Mouse (Mus musculus) heart, embryonic 11.5 days (tissue): ENCODE results near the gene Ccdc6. TPM values are rescaled to one million over a fixed set of nuclear protein-coding genes. Genes with fewer than 3 reads are reported as not detected.

Experiments
- ATAC-seq: fragments of 200-750 bp; cut with Nextera tagmentation; replicated peaks from 2 replicates; pipeline ENCODE4 v1.8.0; 2017; ENCODE audit warnings: moderate library complexity; ENCODE audit not compliant: insufficient number of reproducible peaks, low FRiP score, low TSS enrichment
- H3K27ac ChIP-seq: fragments of 300-500 bp; sonication (generic); 2 replicates; pipeline ENCODE4 v1.5.1; 2014; ENCODE audit warnings: mild to moderate bottlenecking, low read depth, low read length
- H3K27me3 ChIP-seq: fragments of 300-500 bp; sonication (generic); 2 replicates; pipeline ENCODE4 v1.6.1; 2014; ENCODE audit warnings: mild to moderate bottlenecking, low read length, mixed read lengths; ENCODE audit not compliant: control insufficient read depth, insufficient read depth
- H3K36me3 ChIP-seq: fragments of 300-500 bp; sonication (generic); 2 replicates; pipeline ENCODE4 v1.6.1; 2014; ENCODE audit warnings: mild to moderate bottlenecking, low read length, moderate library complexity, mixed read lengths; ENCODE audit not compliant: control insufficient read depth, insufficient read depth
- H3K4me1 ChIP-seq: fragments of 300-500 bp; sonication (generic); 2 replicates; pipeline ENCODE4 v1.6.1; 2014; ENCODE audit warnings: low read length; ENCODE audit not compliant: control insufficient read depth, insufficient read depth
- H3K4me2 ChIP-seq: fragments of 300-500 bp; sonication (generic); 2 replicates; pipeline ENCODE4 v1.6.1; 2014; ENCODE audit warnings: mild to moderate bottlenecking, moderate library complexity
- H3K4me3 ChIP-seq: fragments of 300-500 bp; sonication (generic); 2 replicates; pipeline ENCODE4 v1.5.1; 2014; ENCODE audit warnings: low read depth, low read length
- H3K9ac ChIP-seq: fragments of 300-500 bp; sonication (generic); 2 replicates; pipeline ENCODE4 v1.6.1; 2014; ENCODE audit warnings: mild to moderate bottlenecking, low read depth, low read length, moderate library complexity
- H3K9me3 ChIP-seq: fragments of 300-500 bp; sonication (generic); replicated peaks from 2 replicates; pipeline ENCODE4 v1.6.1; 2016; ENCODE audit warnings: low read length; ENCODE audit not compliant: control insufficient read depth
- WGBS: fragments of 180-500 bp; shearing (Covaris S2); extraction: QIAGEN DNeasy Blood & Tissue Kit; methylation state at CpG from one replicate; pipeline ENCODE4 v1.1.7; 2014; ENCODE audit not compliant: insufficient replicate concordance; 5-methylcytosine and 5-hydroxymethylcytosine counted together
- polyA plus RNA-seq: library from polyadenylated mRNA; unstranded; fragments of >200 nt; fragmentation: Nextera tagmentation; extraction: Ambion mirVana; gene quantifications from 2 replicates; pipeline ENCODE4 v1.2.1, GENCODE M21; 2014

Gene Ccdc6
- polyA plus RNA-seq, 1 experiment from 2014 or later: 23.0 TPM

GRCm38 (mm10) chr10:70140414-70140813, 43.5 kb downstream of the Ccdc6 start:
- H3K9me3 ChIP-seq: no peaks in the 10 kb centered on the region
- peaks cover 23% of the 10 kb centered on the region for H3K4me1 ChIP-seq
- H3K4me3 ChIP-seq: no peak overlapping the region
- peak; percentile 52 for ATAC-seq
- H3K27me3 ChIP-seq: no peaks in the 10 kb centered on the region
- H3K27ac ChIP-seq: 0 out of 2 replicates have a peak overlapping the region, but pooled peaks have one; percentile 15
- 69% methylated on average over 12 of the region's 12 CpGs for WGBS
- no peak overlapping the region for H3K4me2 ChIP-seq
- no peak overlapping the region for H3K9ac ChIP-seq
- peaks cover 3% of the 10 kb centered on the region for H3K36me3 ChIP-seq

GRCm38 (mm10) chr10:70142623-70143022, 45.7 kb downstream of the Ccdc6 start:
- Histone ChIP-seq H3K4me1 (peaks cover 23% of the 10 kb centered on the region), H3K27me3 (no peaks in the 10 kb centered on the region), H3K4me3 (no peak overlapping the region), H3K27ac (no peak overlapping the region), H3K9me3 (0 out of 2 replicates have a peak, but pooled peaks cover 2% of the 10 kb centered on the region), H3K4me2 (no peak overlapping the region), H3K36me3 (peaks cover 20% of the 10 kb centered on the region), H3K9ac (no peak overlapping the region)
- WGBS: 93% methylated on average over 17 of the region's 17 CpGs
- no peak for ATAC-seq

GRCm38 (mm10) chr10:70144004-70144557, 47.2 kb downstream of the Ccdc6 start:
- H3K9me3 ChIP-seq: 0 out of 2 replicates have a peak, but pooled peaks cover 2% of the 10 kb centered on the region
- H3K36me3 ChIP-seq: peaks cover 20% of the 10 kb centered on the region
- 91% methylated on average over 10 of the region's 10 CpGs for WGBS
- ATAC-seq: no peak
- H3K27me3 ChIP-seq: no peaks in the 10 kb centered on the region
- H3K4me1 ChIP-seq: peaks cover 23% of the 10 kb centered on the region
- H3K4me3 ChIP-seq: no peak overlapping the region
- no peak overlapping the region for H3K27ac ChIP-seq
- H3K9ac ChIP-seq: no peak overlapping the region
- H3K4me2 ChIP-seq: no peak overlapping the region

- H3K9me3 ChIP-seq: 0 out of 2 replicates have a peak, but pooled peaks cover 2% of the 10 kb centered on the region
- peaks cover 12% of the 10 kb centered on the region for H3K4me1 ChIP-seq
- H3K9ac ChIP-seq: no peak overlapping the region
- 95% methylated on average over 12 of the region's 12 CpGs for WGBS
- peaks cover 21% of the 10 kb centered on the region for H3K36me3 ChIP-seq
- ATAC-seq: no peak
- H3K4me3 ChIP-seq: no peak overlapping the region
- H3K27ac ChIP-seq: no peak overlapping the region
- H3K4me2 ChIP-seq: no peak overlapping the region
- H3K27me3 ChIP-seq: no peaks in the 10 kb centered on the region
These were observed 49.0 kb downstream of the Ccdc6 start for GRCm38 (mm10) chr10:70145873-70146272.

- Histone ChIP-seq H3K4me2 (no peak overlapping the region), H3K36me3 (peaks cover 22% of the 10 kb centered on the region), H3K27me3 (no peaks in the 10 kb centered on the region), H3K27ac (0 out of 2 replicates have a peak overlapping the region, but pooled peaks have one; percentile 7), H3K4me3 (no peak overlapping the region), H3K9ac (no peak overlapping the region), H3K9me3 (0 out of 2 replicates have a peak, but pooled peaks cover 2% of the 10 kb centered on the region), H3K4me1 (peaks cover 29% of the 10 kb centered on the region)
- 28% methylated on average over 7 of the region's 7 CpGs for WGBS
- ATAC-seq: no peak
These were observed 52.2 kb downstream of the Ccdc6 start for GRCm38 (mm10) chr10:70149093-70149492.

GRCm38 (mm10) chr10:70150301-70150700, 53.4 kb downstream of the Ccdc6 start:
- Histone ChIP-seq H3K9me3 (0 out of 2 replicates have a peak, but pooled peaks cover 2% of the 10 kb centered on the region), H3K4me2 (no peak overlapping the region), H3K27ac (no peak overlapping the region), H3K4me3 (no peak overlapping the region), H3K36me3 (peaks cover 23% of the 10 kb centered on the region), H3K4me1 (peaks cover 29% of the 10 kb centered on the region), H3K9ac (no peak overlapping the region), H3K27me3 (no peaks in the 10 kb centered on the region)
- WGBS: 80% methylated on average over 4 of the region's 4 CpGs
- ATAC-seq: no peak

- Histone ChIP-seq H3K27ac (no peak overlapping the region), H3K36me3 (peaks cover 23% of the 10 kb centered on the region), H3K4me3 (no peak overlapping the region), H3K9ac (no peak overlapping the region), H3K27me3 (no peaks in the 10 kb centered on the region), H3K4me1 (peaks cover 29% of the 10 kb centered on the region), H3K9me3 (no peaks in the 10 kb centered on the region), H3K4me2 (no peak overlapping the region)
- WGBS: 89% methylated on average over 10 of the region's 10 CpGs
- no peak for ATAC-seq
These were observed 54.2 kb downstream of the Ccdc6 start for GRCm38 (mm10) chr10:70151171-70151570.

GRCm38 (mm10) chr10:70152190-70152743, 55.3 kb downstream of the Ccdc6 start:
- Histone ChIP-seq H3K27me3 (no peaks in the 10 kb centered on the region), H3K4me3 (no peak overlapping the region), H3K4me1 (peaks cover 29% of the 10 kb centered on the region), H3K36me3 (peaks cover 23% of the 10 kb centered on the region), H3K9me3 (0 out of 2 replicates have a peak, but pooled peaks cover 4% of the 10 kb centered on the region), H3K4me2 (no peak overlapping the region), H3K9ac (no peak overlapping the region), H3K27ac (peak overlapping the region; percentile 37; the same call in 1 of the 2 replicates)
- ATAC-seq: no peak
- WGBS: 53% methylated on average over 12 of the region's 12 CpGs
